Mouse (Mus musculus) natural killer cell, adult 2 months (primary cell): ENCODE measurements around the gene Fbn1.
"Not testable (repeated sequence)": the region's sequence is repeated elsewhere in the genome, so short reads cannot be mapped to it uniquely, and the experiment has no call there.

ENCODE experiments used
- DNase-seq, 2 experiments: peaks; one replicate each; pipeline ENCODE4 v3.0.0; 2022; ENCODE audit warnings: low spot score in 2 of 2

The Fbn1 gene

GRCm38 (mm10) chr2:125291101-125291500 lies 216.7 kb downstream of the Fbn1 start:
- no peak for DNase-seq

- DNase-seq: no peak
Observed at GRCm38 (mm10) chr2:125290197-125290965, 217.4 kb downstream of the Fbn1 start.

GRCm38 (mm10) chr2:125285777-125286176 lies 222.0 kb downstream of the Fbn1 start:
- DNase-seq: no peak

- DNase-seq: no peak
Observed at GRCm38 (mm10) chr2:125282334-125283206, 225.2 kb downstream of the Fbn1 start.

- not testable (repeated sequence) for DNase-seq
Observed at GRCm38 (mm10) chr2:125279995-125280394, 227.8 kb downstream of the Fbn1 start.

- no peak for DNase-seq
Observed at GRCm38 (mm10) chr2:125278474-125278873, 229.3 kb downstream of the Fbn1 start.

GRCm38 (mm10) chr2:125276692-125277091 lies 231.1 kb downstream of the Fbn1 start:
- DNase-seq: no peak

GRCm38 (mm10) chr2:125275617-125276016 lies 232.2 kb downstream of the Fbn1 start:
- DNase-seq: no peak

GRCm38 (mm10) chr2:125268876-125269275 lies 238.9 kb downstream of the Fbn1 start:
- DNase-seq: no peak

- DNase-seq: no peak
Observed at GRCm38 (mm10) chr2:125263753-125264152, 244.0 kb downstream of the Fbn1 start.

- DNase-seq: no peak
Observed at GRCm38 (mm10) chr2:125263056-125263455, 244.7 kb downstream of the Fbn1 start.

- DNase-seq: no peak
Observed at GRCm38 (mm10) chr2:125260326-125260725, 247.5 kb downstream of the Fbn1 start.

GRCm38 (mm10) chr2:125259230-125260120 lies 248.3 kb downstream of the Fbn1 start:
- peak in 1 of 2 experiments; percentile 17 for DNase-seq

- DNase-seq: no peak
Observed at GRCm38 (mm10) chr2:125255886-125256285, 251.9 kb downstream of the Fbn1 start.

- no peak for DNase-seq
Observed at GRCm38 (mm10) chr2:125254630-125255029, 253.2 kb downstream of the Fbn1 start.

GRCm38 (mm10) chr2:125253699-125254098 lies 254.1 kb downstream of the Fbn1 start:
- no peak for DNase-seq

GRCm38 (mm10) chr2:125252275-125252674 lies 255.5 kb downstream of the Fbn1 start:
- peak; percentile 28 to 36 for DNase-seq

- no peak for DNase-seq
Observed at GRCm38 (mm10) chr2:125251781-125252180, 256.0 kb downstream of the Fbn1 start.
